Mouse (Mus musculus): ENCODE measurements at regions not wholly inside any gene's neighbourhood (a gene's known extent, or its start where the extent isn't known, plus 50 kb on each side); places are given as distances from the start of the nearest gene placed in this dataset.
A peak's percentile ranks its signal among the peaks of the same experiment; 100 is the strongest.

GRCm38 (mm10) chr3:102386091-102386490, 83.6 kb upstream of the Ngf start:
- peak; percentile 92 for DNase-seq

GRCm38 (mm10) chr3:102384596-102384995, 85.1 kb upstream of the Ngf start:
- peak; percentile 62 for DNase-seq

- DNase-seq, result peak; percentile 95
These were observed 86.0 kb upstream of the Ngf start for GRCm38 (mm10) chr3:102383671-102384070.

- peak; percentile 59 for DNase-seq
These were observed 88.0 kb upstream of the Ngf start for GRCm38 (mm10) chr3:102381683-102382082.

GRCm38 (mm10) chr3:102374381-102375060, 95.2 kb upstream of the Ngf start:
- peak; percentile 21 for DNase-seq

GRCm38 (mm10) chr3:102372205-102372899, 97.4 kb upstream of the Ngf start:
- peak; percentile 64 for DNase-seq

- peak; percentile 99 for DNase-seq
These were observed 103.5 kb upstream of the Ngf start for GRCm38 (mm10) chr3:102366188-102366587.

- DNase-seq, result peak; percentile 86
These were observed 105.3 kb upstream of the Ngf start for GRCm38 (mm10) chr3:102364326-102364935.

- peak; percentile 95 for DNase-seq
These were observed 108.9 kb upstream of the Ngf start for GRCm38 (mm10) chr3:102360732-102361280.

- peak; percentile 93 for DNase-seq
These were observed 110.9 kb upstream of the Ngf start for GRCm38 (mm10) chr3:102358801-102359200.

- DNase-seq, result peak; percentile 88
These were observed 112.6 kb upstream of the Ngf start for GRCm38 (mm10) chr3:102357062-102357610.

GRCm38 (mm10) chr3:102355352-102355751, 114.4 kb upstream of the Ngf start:
- peak; percentile 53 for DNase-seq

GRCm38 (mm10) chr3:102354771-102355170, 114.9 kb upstream of the Ngf start:
- DNase-seq, result peak; percentile 55

GRCm38 (mm10) chr3:102353277-102353900, 116.3 kb upstream of the Ngf start:
- DNase-seq, result peak; percentile 16

- DNase-seq, result peak; percentile 58
These were observed 123.6 kb upstream of the Ngf start for GRCm38 (mm10) chr3:102346077-102346476.

- DNase-seq, result peak; percentile 85
These were observed 124.4 kb upstream of the Ngf start for GRCm38 (mm10) chr3:102345291-102345690.

GRCm38 (mm10) chr3:102340731-102341130, 129.0 kb upstream of the Ngf start:
- DNase-seq, result peak; percentile 79

- DNase-seq, result peak; percentile 88
These were observed 131.8 kb upstream of the Ngf start for GRCm38 (mm10) chr3:102337881-102338280.

GRCm38 (mm10) chr3:102336184-102336583, 131.7 kb upstream of the Vangl1 start:
- peak; percentile 55 for DNase-seq

- peak; percentile 93 for DNase-seq
These were observed 130.7 kb upstream of the Vangl1 start for GRCm38 (mm10) chr3:102335146-102335545.

- peak; percentile 96 for DNase-seq
These were observed 127.7 kb upstream of the Vangl1 start for GRCm38 (mm10) chr3:102332221-102332620.

GRCm38 (mm10) chr3:102319331-102319730, 114.8 kb upstream of the Vangl1 start:
- peak; percentile 69 for DNase-seq

GRCm38 (mm10) chr3:102316151-102316550, 111.7 kb upstream of the Vangl1 start:
- DNase-seq, result no peak
